In genomic region chr14:122476041-122476821, GRCm38 (mm10) we compare ENCODE assay signal across 8 mouse cellular contexts. TPM values are rescaled to one million over a fixed set of nuclear protein-coding genes. Genes with fewer than 3 reads are reported as not detected.
DNase-seq lines count a peak whose midpoint lies in the region; ATAC-seq lines count a peak whose summit lies in the region.

No protein-coding gene starts in this region.

- 2% methylated on average over 60 of the region's 62 CpGs for WGBS in liver, embryonic 11.5 days
- WGBS in heart, embryonic 15.5 days, result under 1% methylated on average over 62 of the region's 62 CpGs
- 2% methylated on average over 62 of the region's 62 CpGs for WGBS in liver, embryonic 16.5 days (ENCODE audit: insufficient replicate concordance)

- no peaks in the 10 kb centered on the region for H3K36me3 ChIP-seq in liver, embryonic 11.5 days (ENCODE audit: control insufficient read depth, insufficient read depth, low read length)
- H3K36me3 ChIP-seq in heart, embryonic 15.5 days, result no peaks in the 10 kb centered on the region
- no peaks in the 10 kb centered on the region for H3K36me3 ChIP-seq in liver, embryonic 16.5 days (ENCODE audit: control insufficient read depth, insufficient read depth)

- H3K4me1 ChIP-seq in liver, embryonic 11.5 days (replicated peaks; ENCODE audit: control insufficient read depth, insufficient read depth, low read length), result peaks cover 7% of the 10 kb centered on the region; the same call in 1 of the 2 replicates
- H3K4me1 ChIP-seq in heart, embryonic 15.5 days (replicated peaks), result peaks cover 32% of the 10 kb centered on the region
- H3K4me1 ChIP-seq in liver, embryonic 16.5 days (ENCODE audit: control insufficient read depth, low read depth, low read length), result peaks cover 10% of the 10 kb centered on the region

- peaks cover 99% of the 10 kb centered on the region for H3K27me3 ChIP-seq in liver, embryonic 11.5 days (replicated peaks; ENCODE audit: control insufficient read depth, insufficient read depth, low read length)
- peaks cover 97% of the 10 kb centered on the region for H3K27me3 ChIP-seq in heart, embryonic 15.5 days
- peaks cover 98% of the 10 kb centered on the region for H3K27me3 ChIP-seq in liver, embryonic 16.5 days (ENCODE audit: control insufficient read depth, insufficient read depth, low read depth, low read length)

- no peak overlapping the region for H3K9ac ChIP-seq in liver, embryonic 11.5 days (ENCODE audit: low read depth, low read length)
- H3K9ac ChIP-seq in heart, embryonic 15.5 days, result no peak overlapping the region
- no peak overlapping the region for H3K9ac ChIP-seq in liver, embryonic 16.5 days (ENCODE audit: low read depth, low read length)

- H3K9me3 ChIP-seq in liver, embryonic 11.5 days (ENCODE audit: control insufficient read depth, low read length), result no peaks in the 10 kb centered on the region
- H3K9me3 ChIP-seq in heart, embryonic 15.5 days (replicated peaks), result no peaks in the 10 kb centered on the region
- H3K9me3 ChIP-seq in liver, embryonic 16.5 days (replicated peaks; ENCODE audit: control insufficient read depth, low read length), result no peaks in the 10 kb centered on the region

- H3K27ac ChIP-seq in liver, embryonic 11.5 days (ENCODE audit: low read depth, low read length), result no peak overlapping the region
- no peak overlapping the region for H3K27ac ChIP-seq in heart, embryonic 15.5 days
- no peak overlapping the region for H3K27ac ChIP-seq in liver, embryonic 16.5 days (ENCODE audit: low read length)

- 0 out of 2 replicates have a peak, but pooled peaks have one; percentile 5 for ATAC-seq in liver, embryonic 11.5 days (replicated peaks; ENCODE audit: low FRiP score)
- ATAC-seq in heart, embryonic 15.5 days (replicated peaks; ENCODE audit: insufficient number of reproducible peaks, insufficient read depth, low FRiP score, low read depth), result no peak
- ATAC-seq in liver, embryonic 16.5 days (ENCODE audit: low read depth), result no peak

- peak overlapping the region; percentile 44 for H3K4me3 ChIP-seq in liver, embryonic 11.5 days (ENCODE audit: low read depth, low read length)
- H3K4me3 ChIP-seq in heart, embryonic 15.5 days, result peak overlapping the region; percentile 53
- peak overlapping the region; percentile 43 for H3K4me3 ChIP-seq in liver, embryonic 16.5 days (ENCODE audit: low read depth, low read length)

- DNase-seq in liver, embryonic 11.5 days (ENCODE audit: low spot score), result peak; percentile 53
- no peak for DNase-seq in liver
- peak; percentile 65 to 76 for DNase-seq in cerebellum, postnatal 14 days
- peak; percentile 36 for DNase-seq in yolk sac, embryonic 10.5 days (ENCODE audit: low spot score)
- DNase-seq in frontal cortex, adult 2 months (ENCODE audit: extremely low spot score in 1 of 2, low spot score in 1 of 2), result no peak
- DNase-seq in thymus, postnatal 25 days, result no peak

- H3K4me2 ChIP-seq in liver, embryonic 11.5 days, result peak overlapping the region; percentile 62
- peak overlapping the region; percentile 82 for H3K4me2 ChIP-seq in heart, embryonic 15.5 days
- H3K4me2 ChIP-seq in liver, embryonic 16.5 days (ENCODE audit: low read depth, low read length), result peak overlapping the region; percentile 57; the same call in 1 of the 2 replicates

RNA-seq across cellular contexts. Expression of gene Zic2, which starts 1.0 kb away (rescaled TPM):
- polyA plus RNA-seq in liver, embryonic 11.5 days (2014; fragmentation: Nextera tagmentation; extraction: Ambion mirVana), result not detected in 2 replicates
- not detected in 2 replicates for polyA plus RNA-seq in heart, embryonic 15.5 days (2015; fragmentation: Nextera tagmentation; extraction: Ambion mirVana)
- polyA plus RNA-seq in liver, embryonic 16.5 days (2015; fragmentation: Nextera tagmentation; extraction: Ambion mirVana), result not detected in 2 replicates
- polyA plus RNA-seq in frontal cortex, adult 2 months (2012; rRNA removed), result 21.3 and 21.5 TPM in 2 replicates

RNA-seq across cellular contexts. Expression of gene Zic5, which starts 10.8 kb away (rescaled TPM):
- 0.16 TPM in 1 of 2 replicates, not detected in the other for polyA plus RNA-seq in liver, embryonic 11.5 days (2014; fragmentation: Nextera tagmentation; extraction: Ambion mirVana)
- 0.06 and 0.14 TPM in 2 replicates for polyA plus RNA-seq in heart, embryonic 15.5 days (2015; fragmentation: Nextera tagmentation; extraction: Ambion mirVana)
- polyA plus RNA-seq in liver, embryonic 16.5 days (2015; fragmentation: Nextera tagmentation; extraction: Ambion mirVana), result not detected in 2 replicates
- polyA plus RNA-seq in frontal cortex, adult 2 months (2012; rRNA removed), result 2.9 and 3.4 TPM in 2 replicates

RNA-seq across cellular contexts. Expression of gene Gm10837, which starts 14.2 kb away (rescaled TPM):
- polyA plus RNA-seq in liver, embryonic 11.5 days (2014; fragmentation: Nextera tagmentation; extraction: Ambion mirVana), result not detected in 2 replicates
- polyA plus RNA-seq in heart, embryonic 15.5 days (2015; fragmentation: Nextera tagmentation; extraction: Ambion mirVana), result not detected in 2 replicates
- polyA plus RNA-seq in liver, embryonic 16.5 days (2015; fragmentation: Nextera tagmentation; extraction: Ambion mirVana), result not detected in 2 replicates
- polyA plus RNA-seq in frontal cortex, adult 2 months (2012; rRNA removed), result not detected in 2 replicates

RNA-seq across cellular contexts. Expression of gene Gm5089, which starts 25.3 kb away (rescaled TPM):
- not detected in 2 replicates for polyA plus RNA-seq in liver, embryonic 11.5 days (2014; fragmentation: Nextera tagmentation; extraction: Ambion mirVana)
- not detected in 2 replicates for polyA plus RNA-seq in heart, embryonic 15.5 days (2015; fragmentation: Nextera tagmentation; extraction: Ambion mirVana)
- polyA plus RNA-seq in liver, embryonic 16.5 days (2015; fragmentation: Nextera tagmentation; extraction: Ambion mirVana), result not detected in 2 replicates
- polyA plus RNA-seq in frontal cortex, adult 2 months (2012; rRNA removed), result 0.06 and 0.10 TPM in 2 replicates

RNA-seq across cellular contexts. Expression of gene Pcca, which starts 57.9 kb away (rescaled TPM):
- 18.1 and 20.3 TPM in 2 replicates for polyA plus RNA-seq in liver, embryonic 11.5 days (2014; fragmentation: Nextera tagmentation; extraction: Ambion mirVana)
- polyA plus RNA-seq in heart, embryonic 15.5 days (2015; fragmentation: Nextera tagmentation; extraction: Ambion mirVana), result 26.4 and 29.2 TPM in 2 replicates
- 17.5 and 17.7 TPM in 2 replicates for polyA plus RNA-seq in liver, embryonic 16.5 days (2015; fragmentation: Nextera tagmentation; extraction: Ambion mirVana)
- 32.0 and 34.8 TPM in 2 replicates for polyA plus RNA-seq in frontal cortex, adult 2 months (2012; rRNA removed)

Comparison
In these comparisons a context has a peak if more than half of its experiments do, and no peak if none do; other contexts are left out.
1. DNase-seq: peak in liver, embryonic 11.5 days (single experiment), cerebellum, postnatal 14 days (2 of 2) and yolk sac, embryonic 10.5 days (single experiment); none in liver (single experiment), frontal cortex, adult 2 months (0 of 2) and thymus, postnatal 25 days (single experiment).
2. RNA of gene Zic2, which starts 1.0 kb away (polyA plus RNA-seq): 21.3 to 21.5 TPM in frontal cortex, adult 2 months; not detected in liver, embryonic 11.5 days, not detected in heart, embryonic 15.5 days and not detected in liver, embryonic 16.5 days; every median in the first group is over 10 times any median in the second.
3. Peak in every context shown above with its lines, with median percentiles within 50 percentile points of each other: H3K4me2 ChIP-seq and H3K4me3 ChIP-seq.